Mouse (Mus musculus) stomach, embryonic 14.5 days (tissue): Measurements from ENCODE around the gene Btg4. TPM values are rescaled to one million over a fixed set of nuclear protein-coding genes. Genes with fewer than 3 reads are reported as not detected.

Experiments
- ATAC-seq: fragments of 200-750 bp; cut with Nextera tagmentation; 2 replicates; pipeline ENCODE4 v1.8.0; 2017; ENCODE audit warnings: low read depth, moderate TSS enrichment; ENCODE audit not compliant: insufficient number of reproducible peaks, insufficient read depth, low FRiP score
- H3K27ac ChIP-seq: fragments of 300-500 bp; sonication (generic); 2 replicates; pipeline ENCODE4 v1.5.1; 2014; ENCODE audit warnings: mild to moderate bottlenecking, low read length, moderate library complexity, mixed read lengths
- H3K27me3 ChIP-seq: fragments of 300-500 bp; sonication (generic); 2 replicates; pipeline ENCODE4 v1.6.1; 2014; ENCODE audit warnings: low read length, control low read depth, mixed read lengths; ENCODE audit not compliant: control insufficient read depth, insufficient read depth
- H3K36me3 ChIP-seq: fragments of 300-500 bp; sonication (generic); 2 replicates; pipeline ENCODE4 v1.6.1; 2014; ENCODE audit warnings: mild to moderate bottlenecking, control low read depth, low read length, moderate library complexity, mixed read lengths; ENCODE audit not compliant: control insufficient read depth, insufficient read depth
- H3K4me1 ChIP-seq: fragments of 300-500 bp; sonication (generic); 2 replicates; pipeline ENCODE4 v1.6.1; 2014; ENCODE audit warnings: low read length, control low read depth, mixed read lengths; ENCODE audit not compliant: control insufficient read depth, insufficient read depth
- H3K4me2 ChIP-seq: fragments of 300-500 bp; sonication (generic); replicated peaks from 2 replicates; pipeline ENCODE4 v1.6.1; 2014; ENCODE audit warnings: low read depth, low read length, control low read depth
- H3K4me3 ChIP-seq: fragments of 300-500 bp; sonication (generic); 2 replicates; pipeline ENCODE4 v1.5.1; 2014; ENCODE audit warnings: low read depth, low read length, control low read depth
- H3K9ac ChIP-seq: fragments of 300-500 bp; sonication (generic); replicated peaks from 2 replicates; pipeline ENCODE4 v1.6.1; 2014; ENCODE audit warnings: low read depth, mild to moderate bottlenecking, control low read depth, low read length, moderate library complexity, mixed read lengths
- H3K9me3 ChIP-seq: fragments of 300-500 bp; sonication (generic); 2 replicates; pipeline ENCODE4 v1.6.1; 2016; ENCODE audit warnings: low read depth, low read length, control low read depth; ENCODE audit not compliant: control insufficient read depth
- WGBS: fragments of 180-500 bp; shearing (Covaris S2); extraction: QIAGEN DNeasy Blood & Tissue Kit; methylation state at CpG from one replicate; pipeline ENCODE4 v1.1.7; 2014; 5-methylcytosine and 5-hydroxymethylcytosine counted together
- polyA plus RNA-seq: library from polyadenylated mRNA; unstranded; fragments of >200 nt; fragmentation: Nextera tagmentation; extraction: Ambion mirVana; gene quantifications from 2 replicates; pipeline ENCODE4 v1.2.1, GENCODE M21; 2014

Gene Btg4
- polyA plus RNA-seq, 1 experiment from 2014 or later, result not detected

GRCm38 (mm10) chr9:51032291-51032690, 28.4 kb upstream of the Btg4 start:
- H3K9me3 ChIP-seq, result no peaks in the 10 kb centered on the region
- H3K4me3 ChIP-seq, result no peak overlapping the region
- 71% methylated on average over 8 of the region's 8 CpGs for WGBS
- no peak overlapping the region for H3K4me2 ChIP-seq
- no peaks in the 10 kb centered on the region for H3K27me3 ChIP-seq
- H3K9ac ChIP-seq, result no peak overlapping the region
- H3K36me3 ChIP-seq, result no peaks in the 10 kb centered on the region
- H3K27ac ChIP-seq, result no peak overlapping the region
- H3K4me1 ChIP-seq, result no peaks in the 10 kb centered on the region
- no peak for ATAC-seq

GRCm38 (mm10) chr9:51032785-51033529, 27.7 kb upstream of the Btg4 start:
- Histone ChIP-seq H3K36me3 (no peaks in the 10 kb centered on the region), H3K4me1 (no peaks in the 10 kb centered on the region), H3K4me3 (no peak overlapping the region), H3K27me3 (no peaks in the 10 kb centered on the region), H3K4me2 (no peak overlapping the region), H3K9ac (no peak overlapping the region), H3K9me3 (no peaks in the 10 kb centered on the region), H3K27ac (no peak overlapping the region)
- ATAC-seq, result no peak
- WGBS, result 71% methylated on average over 3 of the region's 3 CpGs

GRCm38 (mm10) chr9:51041491-51041980, 19.2 kb upstream of the Btg4 start:
- WGBS, result 85% methylated on average over 7 of the region's 7 CpGs
- Histone ChIP-seq H3K27ac (no peak overlapping the region), H3K9ac (no peak overlapping the region), H3K36me3 (no peaks in the 10 kb centered on the region), H3K9me3 (no peaks in the 10 kb centered on the region), H3K4me3 (no peak overlapping the region), H3K27me3 (no peaks in the 10 kb centered on the region), H3K4me2 (no peak overlapping the region), H3K4me1 (no peaks in the 10 kb centered on the region)
- no peak for ATAC-seq

- H3K27ac ChIP-seq, result no peak overlapping the region
- 76% methylated on average over 6 of the region's 6 CpGs for WGBS
- no peaks in the 10 kb centered on the region for H3K9me3 ChIP-seq
- no peak for ATAC-seq
- no peak overlapping the region for H3K9ac ChIP-seq
- no peaks in the 10 kb centered on the region for H3K4me1 ChIP-seq
- H3K27me3 ChIP-seq, result no peaks in the 10 kb centered on the region
- H3K36me3 ChIP-seq, result no peaks in the 10 kb centered on the region
- H3K4me3 ChIP-seq, result no peak overlapping the region
- no peak overlapping the region for H3K4me2 ChIP-seq
These were observed 18.6 kb upstream of the Btg4 start for GRCm38 (mm10) chr9:51042136-51042535.

GRCm38 (mm10) chr9:51052180-51052579, 8.5 kb upstream of the Btg4 start:
- Histone ChIP-seq H3K4me3 (no peak overlapping the region), H3K9ac (no peak overlapping the region), H3K27me3 (no peaks in the 10 kb centered on the region), H3K9me3 (no peaks in the 10 kb centered on the region), H3K36me3 (no peaks in the 10 kb centered on the region), H3K4me1 (no peaks in the 10 kb centered on the region), H3K27ac (no peak overlapping the region), H3K4me2 (no peak overlapping the region)
- 61% methylated on average over 3 of the region's 3 CpGs for WGBS
- ATAC-seq, result no peak

- Histone ChIP-seq H3K9ac (no peak overlapping the region), H3K4me1 (no peaks in the 10 kb centered on the region), H3K4me2 (no peak overlapping the region), H3K9me3 (no peaks in the 10 kb centered on the region), H3K4me3 (no peak overlapping the region), H3K36me3 (no peaks in the 10 kb centered on the region), H3K27ac (no peak overlapping the region), H3K27me3 (no peaks in the 10 kb centered on the region)
- WGBS, result 59% methylated on average over 3 of the region's 3 CpGs
- ATAC-seq, result no peak
These were observed 4.1 kb upstream of the Btg4 start for GRCm38 (mm10) chr9:51056360-51057324.

GRCm38 (mm10) chr9:51058951-51059521, 1.7 kb upstream of the Btg4 start:
- no peak overlapping the region for H3K4me3 ChIP-seq
- H3K9ac ChIP-seq, result no peak overlapping the region
- H3K27ac ChIP-seq, result no peak overlapping the region
- H3K27me3 ChIP-seq, result no peaks in the 10 kb centered on the region
- no peak for ATAC-seq
- H3K36me3 ChIP-seq, result no peaks in the 10 kb centered on the region
- H3K4me1 ChIP-seq, result no peaks in the 10 kb centered on the region
- H3K9me3 ChIP-seq, result no peaks in the 10 kb centered on the region
- WGBS, result 70% methylated on average over 4 of the region's 4 CpGs
- no peak overlapping the region for H3K4me2 ChIP-seq

GRCm38 (mm10) chr9:51068202-51068601, 7.5 kb downstream of the Btg4 start:
- 47% methylated on average over 3 of the region's 3 CpGs for WGBS
- no peaks in the 10 kb centered on the region for H3K9me3 ChIP-seq

More at GRCm38 (mm10) chr9:51068202-51068601, 7.5 kb downstream of the Btg4 start:
- H3K27me3 ChIP-seq, result no peaks in the 10 kb centered on the region
- no peak overlapping the region for H3K9ac ChIP-seq
- no peaks in the 10 kb centered on the region for H3K36me3 ChIP-seq
- H3K4me1 ChIP-seq, result no peaks in the 10 kb centered on the region
- H3K4me2 ChIP-seq, result no peak overlapping the region
- ATAC-seq, result no peak
- H3K4me3 ChIP-seq, result no peak overlapping the region
- H3K27ac ChIP-seq, result no peak overlapping the region
